Mouse (Mus musculus): Measurements from ENCODE around the gene Ushbp1.

GRCm38 (mm10) chr8:71402446-71402964 lies 6.9 kb upstream of the Ushbp1 start:
- TF ChIP-seq CTCF (IDR thresholded peaks at IDR 0.05; ENCODE audit: low read depth, low read length) (no peak), POLR2A (IDR thresholded peaks at IDR 0.05; ENCODE audit: borderline replicate concordance, low read depth, low read length) (no peak)

Measured in bone marrow macrophage, adult 2 months (primary cell).